Mouse (Mus musculus): Measurements from ENCODE around the gene Cckar.
"Not testable (repeated sequence)": the region's sequence is repeated elsewhere in the genome, so short reads cannot be mapped to it uniquely, and the experiment has no call there.

Cckar gene

GRCm38 (mm10) chr5:53673493-53674150 lies 33.9 kb downstream of the Cckar start:
- not testable (repeated sequence) for DNase-seq (ENCODE audit: low read depth, low spot score)

- DNase-seq (ENCODE audit: low read depth, low spot score) = peak; percentile 58
Measured at GRCm38 (mm10) chr5:53672352-53672751, 35.2 kb downstream of the Cckar start.

- no peak for DNase-seq (ENCODE audit: low read depth, low spot score)
Measured at GRCm38 (mm10) chr5:53671507-53671906, 36.0 kb downstream of the Cckar start.

GRCm38 (mm10) chr5:53670321-53670938 lies 37.1 kb downstream of the Cckar start:
- DNase-seq (ENCODE audit: low read depth, low spot score) = no peak

GRCm38 (mm10) chr5:53668021-53668420 lies 39.5 kb downstream of the Cckar start:
- no peak for DNase-seq (ENCODE audit: low read depth, low spot score)

- DNase-seq (ENCODE audit: low read depth, low spot score) = no peak
Measured at GRCm38 (mm10) chr5:53663665-53664064, 43.8 kb downstream of the Cckar start.

DNA sequence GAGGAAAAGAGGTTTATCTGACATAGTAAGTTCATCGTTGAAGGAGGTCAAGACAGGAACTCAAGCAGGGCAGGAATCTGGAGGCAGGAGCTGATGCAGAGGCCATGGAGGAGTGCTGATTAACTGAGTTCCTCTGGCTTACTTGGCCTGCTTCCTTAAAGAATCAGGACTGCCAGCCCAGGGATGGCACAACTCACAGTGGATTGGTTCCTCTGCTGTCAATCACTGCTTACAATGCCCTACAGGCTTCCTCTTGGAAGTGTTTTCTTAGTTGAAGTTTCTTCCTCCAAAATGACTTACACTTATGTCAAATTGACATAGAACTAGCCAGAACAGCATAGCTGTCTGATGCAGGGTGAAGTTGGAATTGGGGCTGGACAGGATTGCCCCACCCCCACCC lies 45.1 kb downstream of the Cckar start:
- DNase-seq (ENCODE audit: low read depth, low spot score) = no peak

GRCm38 (mm10) chr5:53661508-53661907 lies 46.0 kb downstream of the Cckar start:
- DNase-seq (ENCODE audit: low read depth, low spot score) = no peak

GRCm38 (mm10) chr5:53657925-53658324 lies 49.6 kb downstream of the Cckar start:
- no peak for DNase-seq (ENCODE audit: low read depth, low spot score)

DNA sequence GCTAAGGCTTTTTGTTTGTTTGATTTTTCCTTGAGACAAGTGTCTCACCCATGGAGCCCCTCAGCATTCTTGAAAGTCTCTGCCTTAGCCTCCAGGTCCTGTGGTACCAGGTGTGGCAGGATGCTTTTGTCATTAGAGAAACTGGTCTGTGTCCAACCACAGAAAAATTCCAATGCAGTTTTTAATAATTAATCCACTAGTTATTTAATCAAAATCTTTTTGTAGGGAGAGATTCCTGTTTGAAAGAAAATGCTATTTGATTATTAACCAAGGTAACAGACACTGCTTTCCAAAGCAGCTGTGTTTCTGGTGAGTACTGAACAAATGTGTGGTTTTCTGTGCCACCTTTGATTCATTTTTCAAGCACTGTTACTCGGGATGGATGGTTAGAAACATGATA lies 50.9 kb downstream of the Cckar start:
- no peak for DNase-seq (ENCODE audit: low read depth, low spot score)
